Mouse (Mus musculus): ENCODE measurements around the gene Gm7579.
"Not testable (repeated sequence)": the region's sequence is repeated elsewhere in the genome, so short reads cannot be mapped to it uniquely, and the experiment has no call there.

The Gm7579 gene

GRCm38 (mm10) chr7:142211559-142211958, at the start of gene Gm7579:
Gene Gm7579, plus strand, starts transcription at chr7:142211859.
- no peak for DNase-seq

- not testable (repeated sequence) for DNase-seq
Measured at GRCm38 (mm10) chr7:142165639-142166038, 46.0 kb upstream of the Gm7579 start, which contains the start of gene Gm4553. Gene Gm4553, minus strand, starts transcription at chr7:142165739.

GRCm38 (mm10) chr7:142169836-142170235, 41.8 kb upstream of the Gm7579 start:
- no peak for DNase-seq

- DNase-seq, result not testable (repeated sequence)
Measured at GRCm38 (mm10) chr7:142175905-142176304, 35.8 kb upstream of the Gm7579 start, which contains the start of gene Krtap5-2. Gene Krtap5-2, minus strand, starts transcription at chr7:142176005.

GRCm38 (mm10) chr7:142178685-142179084, 33.0 kb upstream of the Gm7579 start:
- no peak for DNase-seq

- DNase-seq, result no peak
Measured at GRCm38 (mm10) chr7:142181021-142181420, 30.6 kb upstream of the Gm7579 start.

- no peak for DNase-seq
Measured at GRCm38 (mm10) chr7:142188156-142188555, 23.5 kb upstream of the Gm7579 start.

- no peak for DNase-seq
Measured at GRCm38 (mm10) chr7:142190289-142190688, 21.4 kb upstream of the Gm7579 start, which contains the start of gene Gm10153. Gene Gm10153, minus strand, starts transcription at chr7:142190389.

GRCm38 (mm10) chr7:142198748-142199147, 12.9 kb upstream of the Gm7579 start:
- DNase-seq, result no peak

- no peak for DNase-seq
Measured at GRCm38 (mm10) chr7:142201064-142201463, 10.6 kb upstream of the Gm7579 start, which contains the start of gene Krtap5-3. Gene Krtap5-3, plus strand, starts transcription at chr7:142201364.

- DNase-seq, result no peak
Measured at GRCm38 (mm10) chr7:142205488-142205887, 6.2 kb upstream of the Gm7579 start.

GRCm38 (mm10) chr7:142206891-142207290, 4.8 kb upstream of the Gm7579 start:
- DNase-seq, result not testable (repeated sequence)

- DNase-seq, result not testable (repeated sequence)
Measured at GRCm38 (mm10) chr7:142212136-142212535, 477 bp downstream of the Gm7579 start.

- no peak for DNase-seq
Measured at GRCm38 (mm10) chr7:142224518-142224917, 12.9 kb downstream of the Gm7579 start.

GRCm38 (mm10) chr7:142229871-142230270, 18.2 kb downstream of the Gm7579 start, which contains the start of gene Krtap5-5:
Gene Krtap5-5, minus strand, starts transcription at chr7:142229971.
- not testable (repeated sequence) for DNase-seq

GRCm38 (mm10) chr7:142231540-142231939, 19.9 kb downstream of the Gm7579 start:
- DNase-seq, result no peak

GRCm38 (mm10) chr7:142240978-142241377, 29.3 kb downstream of the Gm7579 start, which contains the start of gene Gm40460:
Gene Gm40460, minus strand, starts transcription at chr7:142241078.
- DNase-seq, result no peak

GRCm38 (mm10) chr7:142249824-142250223, 38.2 kb downstream of the Gm7579 start:
- peak; percentile 36 for DNase-seq

- peak; percentile 50 for DNase-seq
Measured at GRCm38 (mm10) chr7:142255517-142255916, 43.9 kb downstream of the Gm7579 start.

GRCm38 (mm10) chr7:142258254-142258653, 46.6 kb downstream of the Gm7579 start, which contains the start of gene Gm2431:
Gene Gm2431, minus strand, starts transcription at chr7:142258354.
- not testable (repeated sequence) for DNase-seq
